Mouse (Mus musculus): ENCODE data around the gene Coq2. TPM values are rescaled to one million over a fixed set of nuclear protein-coding genes. Genes with fewer than 3 reads are reported as not detected.

The Coq2 gene
- polyA plus RNA-seq, 1 experiment from 2014 or later: 67.9 TPM

- 68% methylated on average over 8 of the region's 8 CpGs for WGBS
- H3K27ac ChIP-seq (ENCODE audit: low read length): no peak overlapping the region
- H3K4me1 ChIP-seq (ENCODE audit: control insufficient read depth, insufficient read depth, low read length): no peaks in the 10 kb centered on the region
- no peak overlapping the region for H3K9ac ChIP-seq (replicated peaks; ENCODE audit: low read depth, low read length)
- H3K4me2 ChIP-seq (replicated peaks; ENCODE audit: low read depth, low read length): no peak overlapping the region
- H3K27me3 ChIP-seq (ENCODE audit: control insufficient read depth, insufficient read depth, low read length): no peaks in the 10 kb centered on the region
- H3K4me3 ChIP-seq (ENCODE audit: low read depth, low read length): no peak overlapping the region
- no peaks in the 10 kb centered on the region for H3K9me3 ChIP-seq (ENCODE audit: control insufficient read depth, low read depth, low read length)
- no peaks in the 10 kb centered on the region for H3K36me3 ChIP-seq (ENCODE audit: control insufficient read depth, insufficient read depth, low read length)
- peak; percentile 48; the same call in 1 of the 2 replicates for ATAC-seq (ENCODE audit: insufficient number of reproducible peaks, insufficient read depth, low FRiP score, low read depth)
Measured at GRCm38 (mm10) chr5:100638483-100638882, 36.5 kb downstream of the Coq2 start.

GRCm38 (mm10) chr5:100636794-100637544 lies 38.0 kb downstream of the Coq2 start:
- no peak overlapping the region for H3K4me3 ChIP-seq (ENCODE audit: low read depth, low read length)
- no peaks in the 10 kb centered on the region for H3K36me3 ChIP-seq (ENCODE audit: control insufficient read depth, insufficient read depth, low read length)
- no peak overlapping the region for H3K27ac ChIP-seq (ENCODE audit: low read length)
- no peaks in the 10 kb centered on the region for H3K9me3 ChIP-seq (ENCODE audit: control insufficient read depth, low read depth, low read length)
- H3K4me1 ChIP-seq (ENCODE audit: control insufficient read depth, insufficient read depth, low read length): no peaks in the 10 kb centered on the region
- no peaks in the 10 kb centered on the region for H3K27me3 ChIP-seq (ENCODE audit: control insufficient read depth, insufficient read depth, low read length)
- no peak overlapping the region for H3K4me2 ChIP-seq (replicated peaks; ENCODE audit: low read depth, low read length)
- no peak overlapping the region for H3K9ac ChIP-seq (replicated peaks; ENCODE audit: low read depth, low read length)
- 65% methylated on average over 8 of the region's 8 CpGs for WGBS
- ATAC-seq (ENCODE audit: insufficient number of reproducible peaks, insufficient read depth, low FRiP score, low read depth): no peak

- H3K9ac ChIP-seq (replicated peaks; ENCODE audit: low read depth, low read length): no peak overlapping the region
- H3K4me2 ChIP-seq (replicated peaks; ENCODE audit: low read depth, low read length): no peak overlapping the region
- no peak overlapping the region for H3K27ac ChIP-seq (ENCODE audit: low read length)
- no peak overlapping the region for H3K4me3 ChIP-seq (ENCODE audit: low read depth, low read length)
- 87% methylated on average over 4 of the region's 4 CpGs for WGBS
- H3K9me3 ChIP-seq (ENCODE audit: control insufficient read depth, low read depth, low read length): no peaks in the 10 kb centered on the region
- ATAC-seq (ENCODE audit: insufficient number of reproducible peaks, insufficient read depth, low FRiP score, low read depth): no peak
- H3K36me3 ChIP-seq (ENCODE audit: control insufficient read depth, insufficient read depth, low read length): no peaks in the 10 kb centered on the region
- H3K27me3 ChIP-seq (ENCODE audit: control insufficient read depth, insufficient read depth, low read length): no peaks in the 10 kb centered on the region
- no peaks in the 10 kb centered on the region for H3K4me1 ChIP-seq (ENCODE audit: control insufficient read depth, insufficient read depth, low read length)
Measured at GRCm38 (mm10) chr5:100635908-100636307, 39.0 kb downstream of the Coq2 start.

- Histone ChIP-seq H3K4me2 (replicated peaks; ENCODE audit: low read depth, low read length) (no peak overlapping the region), H3K4me1 (ENCODE audit: control insufficient read depth, insufficient read depth, low read length) (no peaks in the 10 kb centered on the region), H3K4me3 (ENCODE audit: low read depth, low read length) (no peak overlapping the region), H3K27ac (ENCODE audit: low read length) (no peak overlapping the region), H3K9ac (replicated peaks; ENCODE audit: low read depth, low read length) (no peak overlapping the region), H3K27me3 (ENCODE audit: control insufficient read depth, insufficient read depth, low read length) (no peaks in the 10 kb centered on the region), H3K9me3 (ENCODE audit: control insufficient read depth, low read depth, low read length) (no peaks in the 10 kb centered on the region), H3K36me3 (ENCODE audit: control insufficient read depth, insufficient read depth, low read length) (no peaks in the 10 kb centered on the region)
- 82% methylated on average over 8 of the region's 8 CpGs for WGBS
- ATAC-seq (ENCODE audit: insufficient number of reproducible peaks, insufficient read depth, low FRiP score, low read depth): no peak
Measured at GRCm38 (mm10) chr5:100634885-100635478, 40.0 kb downstream of the Coq2 start.

DNA sequence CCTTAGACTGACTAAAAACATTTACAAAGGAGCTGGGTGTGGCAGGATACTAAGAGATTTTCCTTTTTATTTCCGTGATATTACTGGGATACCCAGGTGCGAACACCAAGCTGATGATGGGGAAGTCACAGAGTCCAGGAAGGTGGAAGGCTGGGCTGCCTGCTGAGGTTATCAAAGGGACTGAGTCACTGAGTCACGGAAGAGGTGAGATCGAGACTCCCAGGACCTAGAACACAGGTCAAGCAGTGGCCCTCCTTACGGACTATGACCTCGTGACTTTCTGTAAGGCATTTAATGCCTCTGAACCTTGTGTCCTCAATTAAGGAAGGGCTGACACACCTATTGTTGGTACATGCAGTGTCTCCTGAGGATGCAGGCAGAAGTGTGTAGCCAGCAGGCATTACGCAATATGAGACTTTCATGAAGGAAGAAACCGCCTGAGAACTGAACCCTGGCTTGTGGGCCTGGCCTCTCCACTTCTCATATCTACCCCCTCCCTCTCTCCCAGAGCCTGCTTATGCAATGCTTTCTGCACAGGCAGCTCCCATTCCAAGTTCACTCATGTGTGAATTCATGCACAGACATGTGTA lies 42.3 kb downstream of the Coq2 start:
- no peak overlapping the region for H3K27ac ChIP-seq (ENCODE audit: low read length)
- no peaks in the 10 kb centered on the region for H3K36me3 ChIP-seq (ENCODE audit: control insufficient read depth, insufficient read depth, low read length)
- H3K9ac ChIP-seq (replicated peaks; ENCODE audit: low read depth, low read length): no peak overlapping the region
- no peak; the same call in 1 of the 2 replicates for ATAC-seq (ENCODE audit: insufficient number of reproducible peaks, insufficient read depth, low FRiP score, low read depth)
- no peak overlapping the region for H3K4me3 ChIP-seq (ENCODE audit: low read depth, low read length)
- no peaks in the 10 kb centered on the region for H3K9me3 ChIP-seq (ENCODE audit: control insufficient read depth, low read depth, low read length)
- no peaks in the 10 kb centered on the region for H3K27me3 ChIP-seq (ENCODE audit: control insufficient read depth, insufficient read depth, low read length)
- no peaks in the 10 kb centered on the region for H3K4me1 ChIP-seq (ENCODE audit: control insufficient read depth, insufficient read depth, low read length)
- 76% methylated on average over 8 of the region's 8 CpGs for WGBS
- no peak overlapping the region for H3K4me2 ChIP-seq (replicated peaks; ENCODE audit: low read depth, low read length)

DNA sequence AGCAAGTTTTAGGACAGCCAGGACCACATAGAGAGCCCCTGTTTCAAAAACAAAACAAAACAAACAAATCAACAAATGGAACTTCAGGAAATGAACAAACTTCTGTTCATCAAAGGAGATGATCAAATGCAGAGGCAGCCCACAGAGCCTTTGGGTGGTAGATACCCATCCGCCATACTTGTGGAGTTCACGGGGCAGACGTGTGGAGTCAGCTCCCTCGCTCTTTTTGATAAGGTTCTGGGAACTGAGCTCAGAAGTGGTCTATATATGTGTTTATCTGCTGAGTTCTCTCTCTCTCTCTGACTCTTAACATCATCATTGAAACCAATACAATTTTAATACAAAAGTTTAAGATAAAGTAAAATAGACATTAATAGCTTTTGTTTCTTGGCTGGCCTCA lies 46.1 kb downstream of the Coq2 start:
- Histone ChIP-seq H3K9ac (replicated peaks; ENCODE audit: low read depth, low read length) (no peak overlapping the region), H3K9me3 (ENCODE audit: control insufficient read depth, low read depth, low read length) (no peaks in the 10 kb centered on the region), H3K36me3 (ENCODE audit: control insufficient read depth, insufficient read depth, low read length) (no peaks in the 10 kb centered on the region), H3K4me3 (ENCODE audit: low read depth, low read length) (no peak overlapping the region), H3K4me1 (ENCODE audit: control insufficient read depth, insufficient read depth, low read length) (no peaks in the 10 kb centered on the region), H3K4me2 (replicated peaks; ENCODE audit: low read depth, low read length) (no peak overlapping the region), H3K27ac (ENCODE audit: low read length) (no peak overlapping the region), H3K27me3 (ENCODE audit: control insufficient read depth, insufficient read depth, low read length) (no peaks in the 10 kb centered on the region)
- ATAC-seq (ENCODE audit: insufficient number of reproducible peaks, insufficient read depth, low FRiP score, low read depth): no peak
- WGBS: 90% methylated on average over 4 of the region's 4 CpGs

GRCm38 (mm10) chr5:100626526-100626925 lies 48.4 kb downstream of the Coq2 start:
- no peak; the same call in 1 of the 2 replicates for ATAC-seq (ENCODE audit: insufficient number of reproducible peaks, insufficient read depth, low FRiP score, low read depth)

DNA sequence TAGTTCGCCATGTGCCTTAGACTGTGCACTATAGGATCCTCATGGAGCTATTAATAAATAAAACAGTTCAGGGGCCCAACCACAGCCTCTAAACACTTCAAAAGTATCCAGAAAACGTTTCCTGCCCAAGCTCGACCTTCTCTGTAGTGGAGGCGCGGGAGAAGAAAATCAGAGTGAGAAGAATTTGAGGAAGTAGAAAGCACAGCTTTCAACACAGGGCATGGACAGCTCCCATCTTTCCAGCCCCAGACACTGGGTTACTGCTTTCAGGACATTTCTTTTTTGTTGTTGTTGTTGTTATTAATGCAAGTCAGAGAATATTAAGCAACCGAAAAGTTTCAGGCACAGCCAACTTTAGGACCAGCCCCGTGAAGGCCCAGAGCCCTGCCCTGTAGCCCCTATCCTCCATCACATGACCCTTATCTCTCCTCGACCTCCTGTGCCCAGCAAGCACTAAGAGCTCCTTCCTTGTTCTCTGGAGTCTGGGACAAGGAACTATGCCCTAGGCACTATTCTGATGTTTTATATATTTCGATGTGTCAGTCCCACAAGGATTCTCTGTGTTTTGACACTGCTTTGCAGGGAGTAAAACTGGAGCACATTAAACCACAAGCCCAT lies 50.1 kb downstream of the Coq2 start:
- WGBS: 67% methylated on average over 9 of the region's 9 CpGs
- Histone ChIP-seq H3K4me3 (ENCODE audit: low read depth, low read length) (no peak overlapping the region), H3K4me2 (replicated peaks; ENCODE audit: low read depth, low read length) (no peak overlapping the region), H3K9ac (replicated peaks; ENCODE audit: low read depth, low read length) (no peak overlapping the region), H3K27me3 (ENCODE audit: control insufficient read depth, insufficient read depth, low read length) (no peaks in the 10 kb centered on the region), H3K9me3 (ENCODE audit: control insufficient read depth, low read depth, low read length) (no peaks in the 10 kb centered on the region), H3K27ac (ENCODE audit: low read length) (no peak overlapping the region), H3K4me1 (ENCODE audit: control insufficient read depth, insufficient read depth, low read length) (no peaks in the 10 kb centered on the region), H3K36me3 (ENCODE audit: control insufficient read depth, insufficient read depth, low read length) (no peaks in the 10 kb centered on the region)
- no peak for ATAC-seq (ENCODE audit: insufficient number of reproducible peaks, insufficient read depth, low FRiP score, low read depth)

More at GRCm38 (mm10) chr5:100626526-100626925, 48.4 kb downstream of the Coq2 start:
- Histone ChIP-seq H3K36me3 (ENCODE audit: control insufficient read depth, insufficient read depth, low read length) (no peaks in the 10 kb centered on the region), H3K27ac (ENCODE audit: low read length) (no peak overlapping the region), H3K27me3 (ENCODE audit: control insufficient read depth, insufficient read depth, low read length) (no peaks in the 10 kb centered on the region), H3K4me2 (replicated peaks; ENCODE audit: low read depth, low read length) (no peak overlapping the region), H3K9ac (replicated peaks; ENCODE audit: low read depth, low read length) (no peak overlapping the region), H3K9me3 (ENCODE audit: control insufficient read depth, low read depth, low read length) (no peaks in the 10 kb centered on the region), H3K4me1 (ENCODE audit: control insufficient read depth, insufficient read depth, low read length) (no peaks in the 10 kb centered on the region), H3K4me3 (ENCODE audit: low read depth, low read length) (no peak overlapping the region)
- WGBS: 54% methylated on average over 6 of the region's 6 CpGs

All from stomach, embryonic 14.5 days (tissue).